Mouse (Mus musculus) cerebellum, postnatal 14 days (tissue): ENCODE measurements at regions not wholly inside any gene's neighbourhood (a gene's known extent, or its start where the extent isn't known, plus 50 kb on each side); places are given as distances from the start of the nearest gene placed in this dataset.

Source experiments
- DNase-seq, 2 experiments: peaks; one replicate each; pipeline ENCODE4 v3.0.0; 2021; ENCODE audit warnings: mixed read lengths in 2 of 2

DNA sequence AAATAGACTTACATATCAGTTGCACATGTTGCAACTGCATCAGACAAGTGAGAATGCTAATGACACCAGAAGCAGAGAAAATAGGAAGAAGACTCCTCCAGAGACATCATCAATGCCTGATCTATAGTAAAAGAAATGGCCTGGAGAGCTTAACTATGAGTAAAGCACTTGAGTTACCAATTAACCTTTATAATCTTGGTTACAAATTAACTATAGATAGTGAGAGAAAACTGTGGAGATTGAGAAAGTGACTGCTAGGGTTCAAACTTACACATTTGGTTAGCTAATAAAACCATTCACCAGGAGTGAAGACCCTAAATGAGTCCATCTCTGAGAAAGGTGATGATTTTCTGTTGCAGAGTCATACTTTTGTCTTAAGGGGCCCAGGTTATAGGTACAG, 307.4 kb downstream of the Phex start:
- no peak for DNase-seq

- DNase-seq, result peak in 1 of 2 experiments; percentile 5
These were observed 335.1 kb downstream of the Phex start for GRCm38 (mm10) chrX:157080025-157080424.

DNA sequence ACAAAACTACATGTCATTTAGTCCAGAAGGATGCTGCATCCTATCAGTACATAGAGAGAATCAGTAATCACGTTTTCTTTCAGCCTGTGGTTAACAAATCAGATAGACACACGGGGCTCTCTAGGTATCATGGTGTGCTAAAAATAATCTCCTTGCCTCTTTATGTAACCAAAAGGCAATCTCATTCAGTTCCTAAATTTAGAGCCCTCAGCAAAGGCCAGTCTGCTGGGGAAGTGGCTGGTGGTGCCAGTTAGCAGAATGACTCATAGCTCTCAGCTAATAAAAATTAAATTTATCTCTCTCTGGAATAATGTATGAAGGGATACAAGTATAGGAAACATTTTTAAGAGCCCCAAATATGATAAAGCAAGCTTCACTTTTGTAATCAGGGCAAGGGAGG, 335.5 kb downstream of the Phex start:
- DNase-seq, result peak; percentile 21 to 39

- peak in 1 of 2 experiments; percentile 18 for DNase-seq
These were observed 337.1 kb downstream of the Phex start for GRCm38 (mm10) chrX:157078061-157078460.

DNA sequence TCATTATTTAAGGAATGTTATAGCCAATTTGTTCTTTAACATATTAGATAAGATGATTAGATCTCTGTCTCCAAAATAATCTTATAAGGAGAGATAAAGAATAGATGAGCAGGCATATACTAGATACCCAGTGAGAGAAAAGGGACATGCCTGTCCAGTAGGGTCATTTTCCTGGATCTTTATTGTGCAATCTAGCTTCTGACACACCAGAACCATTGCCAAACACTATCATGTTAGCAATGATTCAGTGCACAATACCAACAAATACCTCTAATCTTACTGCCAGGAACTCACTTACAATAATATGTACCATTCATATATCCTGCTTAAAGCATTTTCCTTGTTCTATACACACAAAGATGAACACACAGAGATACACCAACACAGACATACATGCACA, 338.9 kb downstream of the Phex start:
- no peak for DNase-seq

GRCm38 (mm10) chrX:157051629-157052315, 363.3 kb downstream of the Phex start:
- no peak for DNase-seq

DNA sequence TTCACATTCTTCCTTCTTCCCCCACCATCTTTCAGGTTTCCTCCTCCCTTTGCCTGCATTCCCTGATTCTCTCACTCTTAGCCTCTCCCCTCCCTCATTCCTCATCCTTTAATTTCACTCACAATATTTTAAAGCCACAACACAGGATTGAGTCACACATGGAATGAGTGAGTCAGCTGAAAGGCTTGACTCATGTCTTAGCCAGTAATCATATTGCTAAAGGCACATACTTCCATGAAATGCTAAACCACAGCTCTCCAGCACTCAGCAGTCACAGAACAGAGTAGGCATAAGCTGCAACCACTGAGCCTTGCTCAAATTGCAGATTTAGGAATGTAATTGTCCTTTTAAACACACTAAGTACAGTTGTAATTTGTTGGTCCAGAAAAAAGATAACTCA, 386.2 kb downstream of the Phex start:
- DNase-seq, result no peak

GRCm38 (mm10) chrX:157024343-157024742, 390.8 kb downstream of the Phex start:
- DNase-seq, result no peak

- DNase-seq, result no peak
These were observed 393.3 kb downstream of the Phex start for GRCm38 (mm10) chrX:157021851-157022250.

- DNase-seq, result no peak
These were observed 394.8 kb downstream of the Phex start for GRCm38 (mm10) chrX:157020337-157020736.

GRCm38 (mm10) chrX:156989986-156990518, 425.1 kb downstream of the Phex start:
- no peak for DNase-seq

- no peak for DNase-seq
These were observed 468.0 kb downstream of the Phex start for GRCm38 (mm10) chrX:156947093-156947492.

- no peak for DNase-seq
These were observed 470.9 kb downstream of the Phex start for GRCm38 (mm10) chrX:156944223-156944622.

GRCm38 (mm10) chrX:156913363-156913762, 501.7 kb downstream of the Phex start:
- DNase-seq, result peak; percentile 14 to 19
